Mouse (Mus musculus) lung, postnatal 36 days (tissue): ENCODE measurements around the gene Patj.
"Not testable (repeated sequence)": the region's sequence is repeated elsewhere in the genome, so short reads cannot be mapped to it uniquely, and the experiment has no call there.

ENCODE experiments used
- DNase-seq: peaks from one replicate; pipeline ENCODE4 v3.0.0; 2022; ENCODE audit warnings: mixed read lengths

Patj gene

DNA sequence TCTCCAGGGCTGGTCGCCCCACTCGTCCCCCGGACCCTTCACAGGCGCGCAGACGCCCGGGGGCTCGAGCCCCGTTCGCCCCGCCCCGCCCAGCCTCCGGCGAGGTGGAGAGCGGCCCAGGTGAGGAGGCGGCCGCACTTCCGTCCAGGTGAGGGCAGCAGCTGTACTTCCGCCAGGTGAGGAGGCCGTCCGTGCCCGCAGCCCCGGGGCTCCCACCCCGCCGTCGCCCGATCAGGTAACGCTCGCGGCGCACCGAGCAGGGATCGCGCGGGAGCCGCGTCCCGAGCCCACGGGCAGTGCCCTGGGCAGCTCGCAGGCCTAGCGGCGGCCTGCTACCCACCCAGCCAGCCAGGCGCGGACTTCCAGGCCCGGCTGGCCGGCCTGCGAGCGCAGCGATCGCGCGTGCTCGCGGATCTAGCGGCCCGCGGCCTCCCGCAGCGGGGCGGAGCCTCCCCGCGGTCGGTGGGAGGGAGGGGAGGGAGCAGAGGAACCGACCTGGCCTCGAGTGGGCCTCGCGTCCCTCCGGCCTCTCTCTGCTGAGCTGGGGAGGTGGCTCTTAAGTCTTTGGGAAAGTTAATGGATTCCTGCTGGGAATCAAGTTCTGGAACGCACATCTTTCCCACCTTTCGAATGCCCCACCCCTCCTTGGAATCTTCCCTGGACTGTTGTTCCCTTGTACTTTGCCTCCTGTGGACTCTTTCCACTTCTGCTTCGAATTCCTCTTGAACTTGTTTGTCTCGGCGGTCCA is at the start of gene Patj:
Patj (plus strand) TSS at position 96 of the 748 bp plus-strand sequence.
- peak; percentile 75 for DNase-seq

DNA sequence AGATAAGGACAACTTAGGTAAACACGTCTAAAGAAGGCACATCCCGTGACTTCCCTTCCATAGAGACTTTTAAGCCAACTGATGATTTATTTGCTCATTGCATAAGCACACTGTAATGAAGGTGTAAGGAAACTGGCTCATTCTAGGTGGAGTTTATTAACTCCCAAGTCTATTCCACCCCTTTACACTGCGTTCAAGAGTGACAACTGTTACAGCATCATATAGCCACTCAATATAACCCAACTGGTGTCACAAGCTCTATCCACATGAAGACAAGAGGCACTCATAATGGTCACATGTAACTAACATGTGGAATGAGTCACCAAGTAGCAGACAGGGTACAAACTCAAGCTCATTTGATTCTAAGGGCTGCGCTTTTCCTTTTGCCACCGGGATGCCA is 47.0 kb upstream of the Patj start:
- DNase-seq: peak; percentile 2

DNA sequence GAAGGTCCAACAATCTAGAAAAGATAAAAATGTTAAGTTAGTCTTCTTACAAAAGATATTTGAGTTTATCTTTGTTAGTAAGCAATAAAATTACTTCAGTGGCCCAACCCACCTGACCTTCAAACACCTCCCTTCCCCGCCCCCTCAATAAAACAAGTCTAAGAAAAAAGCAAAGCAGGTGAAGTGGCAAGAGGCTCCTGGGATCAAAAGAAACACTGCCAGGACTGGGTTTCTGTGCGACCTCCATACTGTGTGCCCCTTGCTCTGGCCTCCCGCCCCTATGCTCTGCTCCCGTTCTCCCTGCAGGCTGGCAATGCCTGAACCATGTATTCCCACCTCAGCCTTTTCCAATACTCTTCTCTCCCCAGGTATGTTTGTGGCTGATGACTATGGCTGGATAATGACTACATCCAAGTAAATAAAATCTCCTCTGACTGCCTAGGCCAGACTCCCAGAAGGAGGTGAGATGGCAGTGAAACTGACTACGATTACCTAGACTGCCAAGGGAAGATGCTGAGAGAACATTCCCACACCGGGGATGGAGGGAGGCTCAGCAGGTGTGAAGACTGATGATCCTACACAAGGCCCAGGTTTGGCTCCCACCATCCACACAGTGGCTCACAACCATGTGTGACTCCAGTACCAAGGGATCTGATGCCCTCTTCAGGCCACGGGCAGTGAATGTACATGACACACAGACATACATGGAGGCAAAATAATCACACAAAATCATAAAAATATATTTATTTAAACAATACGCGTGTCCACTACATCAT is 37.4 kb upstream of the Patj start:
- no peak for DNase-seq

DNA sequence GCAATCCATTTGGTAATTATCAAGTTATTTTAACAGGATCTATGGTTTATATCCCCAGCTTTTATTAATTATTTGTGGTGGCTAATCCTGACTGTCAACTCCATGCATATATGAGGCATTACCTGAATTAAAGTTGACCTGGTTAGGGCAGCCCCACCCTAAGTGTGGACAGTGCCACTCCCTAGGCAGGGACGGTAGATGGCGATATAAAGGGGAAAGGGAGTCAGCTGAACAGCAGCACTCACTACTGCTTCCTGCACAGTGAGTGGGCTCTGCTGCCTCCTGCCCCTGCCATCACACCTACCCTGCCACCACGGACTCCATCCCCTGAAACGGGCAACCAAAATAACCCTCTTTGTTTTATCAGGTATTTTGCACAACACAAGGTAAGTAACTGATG is 20.2 kb upstream of the Patj start:
- peak; percentile 13 for DNase-seq

DNA sequence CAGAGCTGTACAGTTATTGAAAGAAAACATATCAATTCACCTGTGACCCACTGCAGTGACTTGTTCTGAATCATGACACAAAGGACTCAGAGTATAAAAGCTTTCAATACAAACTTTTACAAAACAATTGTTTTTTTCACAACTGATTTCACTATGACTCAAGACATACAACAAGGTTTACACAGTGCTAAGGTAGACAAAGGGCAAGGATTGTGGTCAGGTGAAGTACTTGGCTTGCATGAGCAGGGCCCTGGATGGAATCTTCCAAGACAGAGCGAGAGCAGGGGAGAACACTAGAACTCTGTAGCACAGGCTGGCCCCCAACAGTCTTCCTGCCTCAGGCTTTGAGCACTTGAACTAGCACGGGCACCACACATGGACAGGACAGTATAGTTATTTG is 18.6 kb upstream of the Patj start:
- peak; percentile 10 for DNase-seq

DNA sequence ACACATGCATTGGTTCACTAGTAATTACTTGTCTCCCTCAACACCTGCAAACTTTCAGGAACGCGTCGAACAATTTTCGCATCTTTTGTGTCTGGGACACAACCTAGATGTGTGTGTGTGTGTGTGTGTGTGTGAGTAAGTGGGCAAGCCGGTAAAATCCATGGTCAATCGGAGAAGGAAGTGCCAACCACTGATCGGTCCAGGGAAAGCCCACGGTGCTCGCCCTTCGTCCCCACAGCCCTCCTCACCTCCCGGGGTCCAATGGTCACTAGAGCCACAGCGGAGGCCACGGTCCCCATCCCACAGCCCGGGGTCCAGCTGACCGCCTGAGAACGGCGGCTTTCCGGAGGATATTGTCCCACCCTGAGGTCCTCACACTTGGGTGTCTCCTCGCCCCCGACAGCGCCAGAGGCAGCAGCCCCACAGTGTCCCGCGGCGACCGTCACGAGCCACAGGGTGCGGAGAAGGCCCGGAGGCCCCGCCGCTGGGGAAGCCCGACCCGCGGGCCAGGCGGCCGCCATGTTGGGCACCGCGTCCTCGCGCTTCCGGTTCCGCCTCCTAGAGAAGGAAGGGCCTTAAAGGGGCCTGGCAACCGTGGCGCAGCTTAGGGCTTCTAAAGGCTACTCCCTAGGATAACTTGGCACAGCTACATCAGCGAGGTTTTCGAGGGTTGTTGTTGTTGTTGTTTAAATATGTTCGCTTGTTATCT is 12.7 kb upstream of the Patj start, which contains the start of gene Tm2d1:
Tm2d1 (minus strand) TSS at position 591 of the 709 bp plus-strand sequence.
- DNase-seq: peak; percentile 88

DNA sequence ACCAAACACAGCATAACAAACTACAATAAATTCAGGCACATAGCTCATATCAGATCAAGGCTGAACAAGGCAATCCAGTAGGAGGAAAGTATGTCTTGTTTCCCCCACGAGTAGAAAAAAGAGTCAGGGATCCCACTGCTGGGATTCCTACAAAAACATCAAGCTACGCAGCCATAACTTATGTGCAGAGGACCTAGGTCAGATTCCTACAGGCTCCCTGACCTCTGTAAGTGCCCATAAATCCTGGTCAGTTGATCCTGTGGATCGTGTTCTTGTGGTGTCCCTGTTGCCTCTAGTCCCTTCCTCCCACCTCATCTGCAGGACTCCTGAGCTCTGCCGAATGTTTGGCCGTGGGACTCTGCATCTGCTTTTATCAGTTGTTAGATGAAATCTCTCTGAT is 10.5 kb upstream of the Patj start:
- no peak for DNase-seq

DNA sequence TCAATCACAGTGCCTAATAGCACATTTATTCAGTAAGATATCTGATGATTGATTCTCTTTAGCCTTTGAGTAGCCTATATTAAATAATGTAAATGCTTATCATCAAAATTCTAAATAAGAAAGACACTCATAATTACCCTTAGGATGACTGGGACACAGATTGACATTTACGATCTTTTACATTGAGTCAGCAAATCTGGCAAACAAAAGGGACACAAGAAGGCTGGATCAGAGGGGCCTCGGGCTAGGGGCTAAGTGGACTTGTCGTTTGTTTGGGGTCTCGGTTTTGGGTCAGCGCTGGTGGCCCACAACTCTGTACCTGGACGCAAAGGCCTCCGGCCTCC is 267 bp upstream of the Patj start:
- no peak for DNase-seq

DNA sequence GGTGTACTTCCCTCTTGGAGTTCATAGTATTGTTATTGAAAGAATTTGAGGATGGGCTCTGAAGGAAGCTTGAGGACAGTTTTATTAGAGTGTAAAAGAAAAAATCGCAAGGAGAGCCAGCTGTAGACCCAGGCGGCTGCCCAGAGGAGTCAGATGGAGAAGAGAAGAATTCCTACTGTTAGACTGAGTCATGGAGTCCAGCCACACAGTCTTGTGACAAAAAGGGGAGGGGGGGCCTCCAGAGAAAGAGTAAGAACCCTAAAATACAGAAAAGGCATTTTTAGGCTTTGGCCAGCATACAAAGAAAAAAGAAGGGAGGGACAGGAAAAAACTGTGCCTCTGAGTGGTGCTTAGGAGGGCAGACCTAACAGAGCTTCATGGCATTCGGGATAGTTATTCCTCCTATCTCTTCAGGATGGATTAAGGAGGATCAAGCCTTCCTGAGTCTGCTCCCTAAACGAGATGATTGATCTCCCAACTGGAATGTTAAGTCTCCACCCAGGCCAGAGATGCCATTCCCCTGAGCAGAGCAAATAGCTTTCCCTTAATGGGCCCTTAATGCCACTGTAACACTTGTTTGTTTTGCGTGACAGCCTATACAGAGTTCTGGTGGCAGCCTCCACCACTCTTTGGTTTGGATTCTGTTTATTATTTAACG is 5.5 kb downstream of the Patj start:
- DNase-seq: peak; percentile 35

DNA sequence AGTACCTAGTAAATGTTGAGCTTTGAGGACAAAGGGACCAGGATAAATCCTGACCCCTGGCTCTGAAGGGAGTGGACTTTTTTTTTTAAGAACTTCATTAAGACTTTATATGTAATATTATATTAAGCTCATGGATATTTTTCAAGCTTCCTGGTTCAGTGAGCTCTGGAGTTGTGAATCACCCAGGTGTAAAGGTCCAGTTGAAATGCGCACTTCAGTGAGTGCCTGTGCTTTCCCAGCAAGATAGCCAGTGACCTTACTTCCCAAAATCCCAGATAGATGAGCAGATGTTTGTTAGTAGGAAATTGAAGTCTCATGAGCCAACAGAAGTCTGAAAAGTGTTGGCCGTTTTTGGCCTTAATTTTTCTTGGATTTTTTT is 6.0 kb downstream of the Patj start:
- DNase-seq: no peak

DNA sequence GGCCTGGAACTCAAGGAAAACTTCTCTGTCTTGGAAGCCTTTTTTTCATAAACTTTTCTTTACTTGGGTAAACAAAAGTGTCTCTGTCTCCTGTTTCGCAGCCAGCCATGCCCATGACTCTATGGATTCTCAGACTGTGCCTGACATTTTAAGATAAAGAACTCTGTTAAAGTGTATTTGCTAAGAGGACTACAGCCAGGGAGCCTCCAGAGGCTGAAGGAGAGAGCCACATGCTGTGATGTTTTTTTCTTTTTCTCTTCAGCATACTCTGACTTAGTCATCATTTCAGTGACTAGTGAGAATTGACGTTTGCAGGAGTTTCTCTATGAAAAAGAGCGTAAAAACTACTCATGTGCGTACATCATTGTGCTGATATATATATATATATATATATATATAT is 7.9 kb downstream of the Patj start:
- no peak for DNase-seq

DNA sequence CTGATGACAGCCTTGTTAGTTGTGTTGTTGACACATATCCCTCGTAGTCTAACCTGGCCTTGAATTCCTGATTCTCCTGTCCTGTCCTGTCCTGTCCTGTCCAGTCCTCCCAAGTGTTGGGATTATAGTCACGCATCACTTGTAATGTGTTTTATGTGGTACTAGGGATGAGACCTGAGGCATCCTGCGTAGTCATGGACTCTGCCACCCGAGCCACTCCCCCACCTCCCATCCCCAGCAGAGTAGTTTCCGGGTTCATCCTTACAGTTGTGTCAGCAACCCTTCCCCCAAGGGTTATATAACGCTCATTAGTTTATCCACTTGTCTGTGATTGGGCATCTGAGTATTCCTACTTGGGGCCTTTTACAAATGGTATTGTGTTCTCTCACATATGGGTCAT is 8.8 kb downstream of the Patj start:
- no peak for DNase-seq

DNA sequence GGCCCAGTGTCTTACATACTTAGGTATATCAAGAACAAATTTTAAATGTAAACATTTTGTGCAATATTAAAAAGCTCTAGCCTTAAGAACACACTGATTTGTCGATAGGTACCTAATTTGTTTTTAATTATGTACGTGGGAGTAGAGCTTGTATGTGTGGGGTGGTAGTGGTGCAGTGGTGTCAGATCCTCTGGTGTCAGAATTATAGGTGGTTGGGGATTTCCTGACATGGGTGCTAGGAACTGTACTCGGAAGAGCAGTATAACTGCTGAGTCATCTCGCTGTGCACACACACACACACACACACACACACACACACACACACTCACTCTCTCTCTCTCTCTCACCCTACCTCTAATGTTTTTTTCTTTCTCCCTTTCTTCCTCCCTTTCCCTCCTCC is 12.9 kb downstream of the Patj start:
- DNase-seq: no peak

DNA sequence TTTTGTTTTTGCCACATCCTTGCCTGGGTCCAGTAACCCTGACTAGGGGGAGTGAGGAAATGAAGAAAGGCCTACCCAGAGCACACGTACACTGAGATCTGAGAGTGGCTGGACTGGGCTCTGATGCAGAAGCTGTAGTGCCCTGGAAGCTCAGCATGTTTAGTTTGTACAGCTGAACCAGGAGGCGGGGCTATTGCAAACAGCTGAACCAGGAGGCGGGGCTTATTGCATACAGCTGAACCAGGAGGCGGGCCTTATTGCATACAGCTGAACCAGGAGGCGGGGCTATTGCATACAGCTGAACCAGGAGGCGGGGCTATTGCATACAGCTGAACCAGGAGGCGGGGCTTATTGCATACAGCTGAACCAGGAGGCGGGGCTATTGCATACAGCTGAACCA is 19.6 kb downstream of the Patj start:
- not testable (repeated sequence) for DNase-seq

DNA sequence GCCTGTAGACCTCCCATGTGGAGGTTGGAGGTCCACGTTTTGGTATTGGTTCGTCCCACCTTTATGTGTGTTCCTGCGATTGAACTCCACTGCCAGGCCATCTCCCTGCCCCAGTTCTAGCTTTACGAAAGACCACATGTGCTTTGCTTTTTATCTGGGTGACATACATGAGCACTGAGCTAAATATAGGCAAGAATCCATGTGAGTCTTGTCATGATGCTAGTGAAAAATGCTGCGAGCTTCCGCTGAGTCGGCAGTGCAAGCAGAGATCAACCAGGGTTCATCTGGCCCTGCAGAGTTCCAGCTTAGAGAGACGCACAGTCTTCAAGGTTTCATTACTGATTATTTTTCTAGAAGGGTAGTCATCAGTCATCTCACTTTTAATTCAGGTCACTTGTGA is 32.8 kb downstream of the Patj start:
- no peak for DNase-seq

DNA sequence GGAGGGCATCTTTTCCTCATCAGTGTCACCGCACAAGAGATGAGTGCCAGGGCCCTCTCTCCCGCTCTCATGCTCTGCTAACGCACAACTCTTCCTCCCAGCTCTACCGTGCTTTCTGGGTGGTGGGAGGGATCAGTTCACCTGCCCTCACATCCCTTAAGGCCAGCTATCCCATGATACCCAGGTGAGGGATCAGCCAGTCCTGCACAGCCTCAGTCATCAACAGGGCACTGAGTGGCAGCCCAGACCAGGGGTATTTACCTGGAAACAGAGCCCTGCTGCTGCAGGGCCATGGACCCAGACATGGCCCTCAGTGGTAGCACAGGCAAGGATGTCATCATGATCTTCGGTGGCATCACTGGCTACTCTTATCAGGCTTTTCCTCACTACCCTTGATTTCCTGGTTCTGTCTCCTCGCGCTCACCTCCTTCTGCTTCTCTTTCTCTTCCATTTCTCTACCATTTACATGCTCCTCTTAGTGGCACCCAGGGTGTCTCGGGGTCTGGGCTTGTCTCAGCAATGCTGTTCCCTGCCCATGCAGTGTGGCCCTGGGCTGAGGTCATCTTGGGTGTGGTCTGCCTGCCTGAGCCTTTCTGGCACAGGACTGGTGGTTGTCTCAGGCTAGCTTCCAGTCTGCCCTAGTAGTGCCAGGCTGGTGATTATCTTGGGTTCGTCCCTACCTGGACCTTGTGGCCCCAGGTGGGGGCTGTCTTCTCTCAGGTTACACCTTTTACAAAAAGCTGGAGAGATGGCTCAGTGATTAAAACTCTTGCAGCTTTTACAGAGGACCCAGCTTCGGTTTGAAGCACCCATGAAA is 40.3 kb downstream of the Patj start:
- peak; percentile 4 for DNase-seq

DNA sequence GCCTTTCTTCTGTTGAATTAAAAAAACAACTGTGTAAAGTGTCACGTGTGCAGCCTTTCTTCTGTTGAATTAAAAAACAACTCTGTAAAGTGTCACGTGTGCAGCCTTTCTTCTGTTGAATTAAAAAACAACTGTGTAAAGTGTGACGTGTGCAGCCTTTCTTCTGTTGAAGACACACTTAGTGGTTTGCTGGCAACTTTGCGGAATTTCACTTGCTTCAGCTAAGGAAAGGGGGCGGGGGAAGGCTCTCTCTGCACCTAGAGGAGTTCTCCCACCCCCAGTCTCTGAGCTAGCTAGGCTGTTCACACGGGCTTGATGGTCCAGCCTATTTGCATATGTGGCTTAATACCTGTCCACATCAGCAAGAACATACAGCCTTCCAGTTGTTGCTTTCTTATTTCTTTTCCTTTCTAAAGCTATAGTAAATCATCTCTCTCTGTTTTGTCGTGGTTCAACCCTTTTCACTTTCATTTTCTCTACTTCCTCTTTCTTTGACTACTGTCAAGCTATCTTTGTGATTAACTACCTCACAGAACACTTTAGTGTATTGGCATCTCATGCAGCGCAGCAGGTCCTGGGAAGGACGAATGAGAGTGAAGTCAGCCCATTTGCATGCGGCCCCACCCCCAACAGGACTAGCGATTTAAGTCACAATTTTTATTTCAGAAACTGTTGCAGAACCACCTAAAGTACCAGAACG is 41.2 kb downstream of the Patj start:
- DNase-seq: peak; percentile 59

DNA sequence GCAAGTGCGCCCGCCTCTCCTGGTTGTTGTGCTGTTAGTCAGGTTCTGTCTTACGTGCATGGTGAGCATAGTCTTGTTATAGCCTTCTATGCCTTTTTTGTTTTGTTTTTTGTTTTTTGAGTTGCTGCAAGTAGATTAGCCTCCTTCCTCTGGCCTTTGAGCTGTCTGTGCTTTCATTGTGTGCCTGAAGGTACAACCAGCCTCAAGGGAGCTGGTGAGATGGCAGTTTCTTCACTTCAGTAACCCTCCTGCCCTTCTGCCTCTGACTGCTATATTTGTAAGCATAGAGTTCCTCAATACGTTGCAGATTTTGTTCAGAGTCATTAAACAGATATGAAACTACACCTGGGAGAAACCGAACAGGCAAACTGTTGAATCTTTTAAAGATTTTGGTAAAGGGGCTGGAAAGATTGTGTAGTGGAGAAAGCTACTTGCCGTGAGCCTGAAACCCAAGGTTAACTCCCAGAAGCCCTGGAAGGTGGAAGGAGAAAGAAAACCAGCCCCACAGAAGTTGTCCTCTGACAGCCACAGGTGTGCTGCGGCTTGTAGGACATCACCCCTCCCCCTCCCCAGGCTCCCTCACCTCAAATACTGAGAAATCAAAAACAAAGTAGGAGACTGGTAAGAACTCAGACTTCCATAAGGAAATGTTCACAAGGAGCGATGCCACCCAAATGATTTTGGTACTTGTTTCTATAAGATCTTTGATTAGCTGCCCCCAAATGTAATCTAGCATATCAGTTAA is 43.8 kb downstream of the Patj start:
- DNase-seq: no peak

DNA sequence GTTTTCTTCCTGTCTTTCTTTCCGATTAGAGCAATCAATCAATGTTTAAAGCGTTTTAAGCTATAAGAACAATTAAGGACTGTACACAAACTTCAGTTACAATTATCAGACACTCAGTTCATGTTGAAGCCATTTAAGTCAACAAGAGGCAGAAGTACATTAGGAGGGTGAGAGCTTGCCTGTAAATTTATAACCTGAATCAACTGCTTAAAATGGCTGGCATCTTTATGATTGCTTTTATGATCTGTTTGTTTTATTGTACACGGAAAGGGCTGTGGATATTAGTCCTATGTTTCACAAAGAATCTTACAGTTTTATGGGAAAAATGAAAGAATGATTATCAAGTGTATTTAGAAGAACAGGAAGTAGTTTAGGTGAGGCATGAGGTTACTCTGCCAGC is 45.7 kb downstream of the Patj start:
- no peak for DNase-seq

DNA sequence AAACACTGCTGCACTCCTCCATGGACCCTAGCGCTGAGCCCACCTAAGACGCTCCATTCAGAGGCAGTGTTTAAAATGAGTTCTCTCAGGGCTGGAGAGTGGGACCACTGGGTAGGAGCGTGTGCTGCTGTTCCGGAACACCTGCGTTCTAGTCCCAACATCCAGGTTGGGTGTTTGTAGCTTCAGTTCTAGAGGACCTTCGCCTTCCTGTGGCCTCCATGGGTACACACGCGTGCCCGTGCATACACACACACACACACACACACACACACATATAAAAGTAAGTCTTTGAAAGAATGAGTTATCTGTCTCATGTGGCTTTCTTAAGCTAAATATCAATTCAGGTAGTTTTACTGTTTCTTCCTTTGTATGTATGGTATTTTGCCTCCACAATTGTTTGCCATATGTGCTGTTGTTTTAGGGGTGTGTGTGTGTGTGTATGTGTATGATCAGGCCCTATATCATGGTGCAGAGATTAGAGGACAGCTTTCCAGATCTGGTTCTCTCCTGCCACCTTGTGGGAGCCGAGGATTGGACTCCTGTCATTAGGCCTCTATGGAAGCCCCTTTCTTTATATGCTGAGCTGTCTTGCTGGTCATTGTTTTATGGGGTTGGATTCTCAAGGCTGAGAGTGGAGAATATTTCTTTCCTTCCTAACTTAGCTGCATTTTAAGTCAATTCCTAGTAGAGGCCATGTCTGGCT is 49.0 kb downstream of the Patj start:
- peak; percentile 58 for DNase-seq
